Mouse (Mus musculus): Measurements from ENCODE around the gene Slc12a3.
A peak's percentile ranks its signal among the peaks of the same experiment; 100 is the strongest.

Gene Slc12a3

DNA sequence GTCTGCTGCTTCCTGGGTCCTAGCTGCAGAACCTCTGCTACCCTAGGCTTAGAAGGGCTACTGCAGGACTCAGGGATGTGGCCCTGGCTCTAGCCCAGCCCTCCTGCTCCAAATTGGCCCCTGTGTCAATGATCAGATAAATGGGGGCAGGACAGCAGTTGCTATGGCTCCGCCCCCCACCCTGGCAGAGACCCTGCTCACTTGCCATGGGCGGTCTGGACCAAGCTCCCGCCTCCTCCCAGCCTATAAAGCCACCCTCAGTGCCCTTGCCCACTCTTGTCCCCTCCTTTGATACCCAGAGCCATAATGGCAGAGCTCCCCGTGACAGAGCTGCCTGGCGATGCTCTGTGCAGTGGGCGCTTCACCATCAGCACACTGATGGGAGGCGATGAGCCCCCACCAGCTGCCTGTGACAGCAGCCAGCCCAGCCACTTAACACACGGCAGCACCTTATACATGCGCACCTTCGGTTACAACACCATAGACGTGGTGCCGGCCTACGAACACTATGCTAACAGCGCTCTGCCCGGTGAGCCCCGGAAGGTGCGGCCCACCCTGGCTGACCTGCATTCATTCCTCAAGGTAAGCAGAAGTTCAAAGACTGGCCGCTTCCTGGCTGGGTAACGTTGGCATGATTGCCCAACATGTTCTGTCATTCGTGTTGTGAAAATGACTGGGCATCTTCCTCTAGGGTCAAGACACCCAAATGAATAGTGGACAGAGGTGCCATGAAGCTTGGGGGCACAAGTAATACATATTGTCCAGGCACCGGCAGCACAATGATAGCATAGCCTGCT, at the start of gene Slc12a3:
Gene Slc12a3, plus strand, starts transcription at position 270 of the 797 bp plus-strand sequence.
- no peak for DNase-seq

DNA sequence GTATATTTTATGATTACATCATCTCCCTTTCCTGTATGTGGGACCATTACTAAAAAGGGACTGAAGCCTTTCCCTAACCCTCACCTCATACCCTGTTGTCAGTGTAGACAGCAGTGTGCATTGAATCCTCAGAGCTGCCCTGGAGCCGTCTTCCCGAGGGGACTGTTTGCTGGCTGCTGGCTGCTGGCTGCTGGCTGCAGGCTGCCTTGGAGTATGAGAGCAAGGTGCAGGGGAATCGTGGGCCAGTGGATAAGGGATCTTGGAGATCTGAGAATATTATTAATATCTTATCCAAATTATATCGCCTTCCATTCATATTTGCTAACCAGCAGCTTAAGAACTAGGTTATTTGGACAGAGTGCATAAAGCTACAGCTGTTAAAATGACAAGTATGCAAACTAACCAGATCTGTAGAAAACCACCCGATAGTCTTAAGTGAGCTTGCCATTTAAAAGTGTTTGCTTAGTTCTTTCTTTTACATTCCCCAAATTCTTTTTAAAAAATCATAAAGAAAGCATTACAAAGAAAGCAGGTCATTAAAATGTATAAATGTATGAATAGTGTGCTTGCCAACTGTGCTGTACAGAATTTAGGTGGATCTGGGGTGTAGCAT, 48.9 kb upstream of the Slc12a3 start:
- no peak for DNase-seq

DNA sequence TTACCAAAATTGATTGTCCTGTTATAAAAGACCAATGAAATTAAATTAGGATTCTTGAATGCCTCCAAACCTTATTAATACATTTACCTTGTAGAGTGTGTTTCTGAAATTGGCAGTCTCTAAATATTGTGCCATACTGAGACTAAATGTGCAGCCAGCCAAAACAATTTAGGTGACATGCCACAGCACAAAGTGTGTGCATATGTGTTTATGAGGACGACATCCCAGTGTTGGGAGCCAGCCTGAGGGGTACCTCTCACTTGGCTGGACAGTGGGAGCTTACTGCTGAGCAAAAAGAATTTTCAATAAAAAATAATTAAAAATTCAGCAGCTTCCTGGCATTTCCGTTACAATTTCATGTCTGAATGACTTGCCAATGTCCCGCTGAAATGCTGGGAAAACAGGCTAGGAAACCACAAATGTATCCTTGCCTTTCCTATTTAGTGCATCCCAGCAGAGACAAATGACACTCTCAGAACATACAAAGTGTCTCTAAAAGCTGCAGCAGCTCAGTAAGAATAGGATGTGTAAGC, 46.5 kb upstream of the Slc12a3 start:
- DNase-seq = peak; percentile 9 to 30

DNA sequence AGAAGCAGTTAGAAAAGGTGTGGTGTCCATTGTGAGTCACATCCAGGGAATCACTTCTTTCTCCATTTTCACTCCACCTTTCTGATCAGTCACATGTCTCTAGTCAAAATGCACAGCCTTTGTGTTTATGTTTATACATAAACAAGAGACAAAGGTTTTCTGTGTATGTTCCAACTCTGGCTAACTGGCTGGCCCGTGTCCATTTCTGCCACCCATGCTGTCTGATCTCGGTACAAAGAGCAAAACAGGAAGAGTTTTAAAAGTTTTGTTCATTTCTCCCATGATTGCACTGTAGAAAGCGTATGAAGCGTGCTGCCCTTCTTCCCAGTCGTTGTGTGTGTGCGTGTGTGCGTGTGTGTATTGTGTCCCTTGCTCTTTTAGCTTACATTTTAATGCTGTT, 44.8 kb upstream of the Slc12a3 start:
- DNase-seq = no peak

DNA sequence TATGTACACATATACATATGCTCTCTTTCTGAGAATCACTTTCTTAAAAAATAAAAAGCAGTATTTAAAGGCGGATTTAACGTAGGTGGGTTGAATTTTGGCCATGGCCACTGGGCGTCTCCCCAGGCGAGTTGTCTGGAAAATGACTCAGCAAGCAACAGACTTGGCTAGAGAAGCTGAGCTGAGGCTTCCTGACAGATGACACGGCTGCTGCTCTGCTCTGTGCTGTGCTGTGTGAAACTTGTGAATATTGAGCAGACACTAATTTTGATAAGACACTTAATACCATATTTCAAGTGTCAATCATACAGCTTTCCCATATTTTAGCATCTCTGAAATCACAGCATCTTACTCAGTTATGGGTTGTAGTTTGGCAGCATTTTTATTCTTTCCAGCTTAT, 38.4 kb upstream of the Slc12a3 start:
- DNase-seq = no peak

DNA sequence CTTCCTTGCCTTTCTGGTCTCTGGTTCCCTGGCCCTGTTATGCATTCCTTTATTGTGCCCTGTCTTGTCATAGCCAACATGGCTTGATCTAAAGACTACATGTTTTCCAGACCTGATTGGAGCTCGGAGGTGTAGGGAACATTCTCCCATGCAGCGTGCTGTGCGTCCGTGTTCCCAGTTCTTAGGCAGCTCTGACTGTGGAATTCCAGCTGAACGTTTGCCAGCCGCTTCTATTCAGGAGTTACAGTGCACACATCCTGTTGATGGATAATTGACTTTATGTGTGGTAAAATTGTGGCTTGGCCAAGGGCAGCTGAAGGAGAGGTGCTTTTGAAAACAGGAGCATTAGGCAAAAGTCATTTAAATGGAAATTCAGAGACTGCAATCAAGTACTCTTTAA, 36.9 kb upstream of the Slc12a3 start:
- DNase-seq = no peak

DNA sequence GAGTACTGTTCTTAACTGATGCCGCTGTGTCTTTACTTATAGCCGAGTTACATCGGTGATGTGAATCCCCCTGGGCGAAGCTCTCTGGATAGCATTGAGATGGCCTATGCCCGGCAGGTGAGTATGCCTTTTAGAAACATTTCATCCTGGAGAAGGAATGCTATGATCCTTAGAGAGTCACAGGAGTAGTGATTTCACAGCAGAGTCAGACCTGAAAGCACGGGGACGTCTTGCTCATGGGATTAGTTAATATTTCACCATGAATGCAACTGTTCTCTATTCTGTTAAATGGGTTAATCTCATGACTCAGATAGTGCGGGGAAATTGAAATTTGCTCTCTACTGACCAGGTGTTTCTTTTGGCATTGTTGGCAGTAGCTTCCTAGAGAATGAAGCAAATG, 36.4 kb upstream of the Slc12a3 start:
- DNase-seq = no peak

DNA sequence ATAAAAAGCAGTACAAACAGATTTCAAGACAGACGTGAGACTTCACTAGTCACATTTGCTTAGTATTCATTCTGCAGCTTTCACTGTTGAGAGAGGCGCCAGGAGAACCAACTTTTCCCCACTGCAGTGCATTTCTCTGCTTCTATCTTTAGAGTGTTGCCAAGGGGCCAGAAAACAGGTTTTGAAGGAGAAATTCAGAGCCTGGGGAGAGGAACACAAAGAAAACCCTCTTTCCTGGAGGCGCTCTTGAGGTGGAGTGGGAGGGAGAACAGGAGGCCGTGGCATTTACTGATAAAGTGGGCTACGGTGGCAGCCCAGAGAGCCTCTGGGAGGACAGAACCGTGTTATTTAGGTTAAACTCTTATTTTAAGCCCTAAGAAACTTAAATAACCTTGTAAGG, 33.3 kb upstream of the Slc12a3 start:
- DNase-seq = no peak

DNA sequence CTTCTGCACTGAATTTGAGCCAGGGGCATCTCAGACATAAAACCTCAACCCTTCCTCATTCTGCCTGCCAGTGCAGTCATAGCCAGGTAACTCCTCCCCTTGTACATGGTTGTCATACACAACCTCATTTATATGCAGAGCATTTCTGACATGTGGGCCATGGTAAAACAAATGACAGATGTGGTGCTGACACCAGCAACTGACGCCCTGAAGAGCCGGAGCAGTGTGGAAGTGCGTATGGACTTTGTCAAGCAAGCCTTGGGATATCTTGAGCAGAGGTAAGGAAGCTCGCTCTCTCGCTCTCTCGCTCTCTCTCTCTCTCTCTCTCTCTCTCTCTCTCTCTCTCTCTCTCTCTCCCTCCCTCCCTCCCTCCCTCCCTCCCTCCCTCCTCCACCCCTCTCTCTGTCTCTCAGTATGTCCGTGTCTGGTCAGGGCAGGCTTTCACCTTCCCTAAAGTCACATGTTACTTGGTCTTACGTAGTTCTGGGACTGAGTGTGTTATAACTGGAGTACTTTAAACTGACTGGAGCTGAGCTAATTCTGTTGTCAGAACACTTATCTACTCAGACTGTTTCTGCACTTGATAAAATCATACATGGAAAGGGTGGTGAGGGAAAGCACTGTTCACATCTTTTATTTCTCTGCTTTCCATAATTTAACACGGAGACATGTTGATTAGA, 32.5 kb upstream of the Slc12a3 start:
- no peak for DNase-seq

DNA sequence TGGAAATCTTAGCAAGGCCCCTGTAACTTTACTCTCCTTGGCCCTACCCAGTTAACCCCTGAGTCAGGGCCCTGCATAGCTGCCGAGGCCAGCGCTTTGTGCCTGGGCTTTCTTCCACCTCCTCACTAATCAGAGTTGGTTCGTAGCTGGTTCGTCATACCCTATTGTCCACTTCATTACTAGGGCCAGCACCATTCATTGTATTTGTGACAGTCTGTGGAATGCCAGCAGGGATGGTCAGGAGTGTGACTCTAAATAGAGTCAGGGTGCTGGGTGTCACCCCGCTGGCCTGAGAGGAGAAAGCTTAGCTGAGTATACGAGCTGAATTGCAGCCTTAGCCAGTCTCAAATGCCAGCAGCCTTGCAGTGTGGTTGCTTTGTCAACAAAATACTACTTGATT, 31.9 kb upstream of the Slc12a3 start:
- no peak for DNase-seq

DNA sequence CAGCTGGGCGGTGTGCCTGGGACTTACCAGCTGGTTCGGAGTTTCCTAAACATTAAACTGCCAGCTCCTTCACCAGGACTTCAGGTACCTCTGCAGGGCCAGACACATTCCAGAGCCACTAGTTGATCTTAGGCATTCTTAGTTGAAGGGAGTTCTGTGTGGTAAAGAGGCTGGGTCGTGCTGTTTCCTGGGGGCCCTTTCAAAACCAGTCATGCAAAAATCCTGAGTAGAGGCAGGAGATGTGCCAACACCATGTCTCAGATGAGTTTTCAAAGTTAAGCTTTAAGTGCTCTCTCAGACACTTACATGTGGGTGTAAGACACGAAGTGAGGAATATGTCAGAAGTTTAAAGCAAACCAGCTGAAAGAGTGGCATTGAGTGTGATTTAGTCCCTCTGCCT, 28.2 kb upstream of the Slc12a3 start:
- DNase-seq = no peak

DNA sequence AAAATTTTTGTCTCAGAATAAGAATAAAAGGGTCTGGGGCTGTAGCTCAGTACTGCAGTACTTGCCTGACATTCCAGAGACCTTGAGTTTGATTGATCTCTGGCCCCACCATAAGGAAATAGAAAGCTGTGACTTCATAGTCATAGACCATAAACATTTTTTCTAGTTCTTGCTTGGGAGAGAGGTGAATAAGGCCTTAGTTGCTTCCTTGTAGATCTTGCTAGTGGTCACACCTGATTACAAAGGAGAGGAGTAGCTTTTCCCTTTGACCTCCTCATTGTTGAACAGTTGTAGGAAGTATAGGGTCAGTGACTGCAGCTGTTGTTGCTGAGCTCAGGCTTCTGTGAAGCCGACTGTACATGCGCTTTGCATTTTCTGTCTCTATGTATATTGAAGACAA, 24.6 kb upstream of the Slc12a3 start:
- no peak for DNase-seq

DNA sequence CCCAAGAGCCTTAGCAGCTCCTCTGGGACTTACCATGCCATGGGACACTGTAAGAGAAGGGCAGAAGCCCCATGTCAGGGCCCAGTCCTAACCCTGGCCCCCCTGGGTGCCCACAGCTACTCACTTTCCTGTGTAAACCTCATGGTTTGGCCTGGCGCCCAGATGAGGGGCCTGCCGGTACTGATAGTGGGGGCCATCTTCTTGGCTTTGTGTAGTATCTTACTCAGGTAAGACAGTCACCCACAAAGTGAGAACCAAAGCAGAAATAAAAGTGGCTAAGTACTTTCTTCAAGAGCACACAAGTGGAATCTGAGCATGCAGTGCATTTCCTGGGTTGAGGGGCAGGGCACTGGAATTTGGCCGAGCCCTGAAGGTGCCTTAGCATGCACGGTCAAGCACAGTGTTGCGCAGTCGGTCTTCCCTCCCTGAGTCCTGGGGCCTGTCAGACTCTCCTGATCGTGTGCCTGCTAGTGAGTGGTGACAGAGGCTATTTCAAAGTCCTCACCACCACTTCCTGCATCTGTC, 21.9 kb upstream of the Slc12a3 start:
- DNase-seq = no peak

DNA sequence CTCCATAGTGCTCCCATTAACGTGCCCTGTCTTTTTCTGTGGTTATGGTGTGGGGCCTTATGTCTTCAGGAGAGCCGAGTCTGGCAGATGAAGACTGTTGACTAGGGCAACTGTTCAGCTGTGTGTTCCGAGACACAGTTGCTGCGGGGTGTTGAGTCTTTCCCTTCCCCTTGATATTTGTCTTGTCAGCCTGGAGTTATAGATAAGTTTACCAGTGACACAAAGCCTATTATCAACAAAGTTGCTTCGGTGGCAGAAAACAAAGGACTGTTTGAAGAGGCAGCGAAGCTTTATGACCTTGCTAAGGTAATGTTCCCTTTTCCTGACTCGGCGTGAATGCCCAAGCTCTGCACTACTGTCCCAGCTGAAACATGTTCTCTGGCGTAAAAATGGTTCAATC, 21.3 kb upstream of the Slc12a3 start:
- DNase-seq = no peak

DNA sequence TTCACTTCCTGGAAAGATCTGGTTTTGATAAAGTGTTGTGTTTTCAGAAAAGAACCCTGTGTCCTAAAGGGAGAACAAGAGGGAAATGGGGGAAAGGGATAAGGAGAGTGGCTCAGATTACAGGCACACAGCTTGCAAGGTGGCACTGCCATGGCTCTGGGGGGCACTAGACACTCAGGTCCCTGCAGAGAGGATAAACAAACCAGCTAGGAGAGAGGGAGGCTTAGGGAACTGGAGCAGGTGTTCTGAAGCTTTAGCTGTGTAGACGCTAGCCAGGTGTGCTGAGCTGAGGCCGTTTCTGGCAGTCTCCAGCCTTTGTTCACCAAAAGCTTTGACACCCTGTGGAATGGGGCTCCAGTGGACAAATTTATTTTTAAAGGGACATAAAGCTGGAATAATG, 14.9 kb upstream of the Slc12a3 start:
- DNase-seq = no peak

DNA sequence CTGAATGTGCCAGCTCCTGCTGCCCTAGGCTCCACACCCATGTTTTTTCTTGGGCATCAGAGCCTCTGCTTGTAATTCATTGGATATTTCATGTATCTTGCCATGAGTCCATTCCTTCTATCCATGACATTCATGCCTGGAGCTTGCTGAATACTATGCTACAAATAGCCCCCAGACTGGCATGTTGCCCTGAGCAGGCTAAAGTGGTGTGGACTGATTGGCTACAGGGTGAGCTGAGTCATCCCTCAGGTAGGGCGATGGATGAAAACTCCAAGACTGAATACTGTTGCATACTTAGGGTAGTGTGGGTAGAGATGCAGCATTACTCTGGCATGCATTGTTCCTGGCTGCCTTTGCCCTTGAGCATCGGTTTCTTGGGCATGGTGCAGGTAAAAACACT, 11.8 kb upstream of the Slc12a3 start:
- DNase-seq = no peak

DNA sequence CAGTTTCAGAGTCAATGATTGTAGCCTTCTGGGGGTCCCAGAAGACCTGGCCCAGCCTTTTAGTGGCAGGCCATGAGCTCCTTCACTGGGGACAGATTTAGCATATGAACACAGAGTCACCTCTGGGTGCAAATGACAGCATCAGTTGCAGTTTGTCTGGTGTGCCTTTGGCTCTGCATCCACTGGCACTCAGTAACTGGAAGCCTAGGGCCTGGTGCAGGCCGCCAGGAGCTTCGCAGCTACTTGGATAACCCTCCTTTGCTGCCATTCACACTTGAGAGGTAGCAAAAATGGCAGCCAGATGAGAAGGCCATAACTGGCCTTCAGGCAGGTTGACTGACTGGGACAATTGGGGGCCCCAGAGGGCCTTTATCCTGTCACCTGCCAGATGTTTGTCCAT, 11.3 kb upstream of the Slc12a3 start:
- DNase-seq = no peak

DNA sequence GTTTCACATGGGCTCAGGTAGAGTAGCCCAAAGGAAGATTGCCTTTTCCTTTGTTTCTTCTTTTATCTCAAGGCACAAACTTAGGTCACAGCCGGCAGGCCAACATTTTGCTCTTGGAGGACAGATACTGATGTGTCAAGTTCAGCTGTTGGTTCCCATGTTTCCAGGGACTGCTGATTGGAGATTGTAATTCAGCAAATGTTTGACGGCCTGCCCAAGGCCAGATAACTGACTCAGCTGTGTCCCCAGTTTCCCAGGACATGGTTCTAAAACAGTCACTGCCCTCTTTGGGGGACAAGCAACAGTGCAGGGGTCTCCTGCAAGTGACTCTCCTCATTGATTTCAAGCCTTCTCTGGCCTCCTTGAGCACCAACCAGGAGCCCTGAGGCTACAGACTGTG, 9.0 kb upstream of the Slc12a3 start:
- no peak for DNase-seq

DNA sequence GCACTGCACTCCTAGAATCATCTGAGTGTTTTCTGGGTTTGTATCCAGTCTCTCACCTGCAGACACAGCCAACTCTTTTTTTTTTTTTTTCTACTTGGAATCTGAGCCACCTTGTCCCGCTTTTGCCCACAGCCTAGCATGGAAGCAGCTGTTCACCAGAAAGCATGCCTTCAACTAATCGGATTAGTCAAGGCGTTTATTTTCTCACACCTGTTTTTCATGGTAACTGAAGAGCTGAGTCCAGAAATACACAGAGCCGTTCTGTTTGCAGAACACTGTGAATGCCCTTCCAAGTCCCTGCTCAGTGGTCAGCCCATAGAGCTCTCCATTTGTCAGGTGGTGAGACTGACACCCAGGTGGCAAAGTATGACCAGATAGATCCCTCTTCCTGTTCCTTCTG, 6.9 kb upstream of the Slc12a3 start:
- DNase-seq = no peak

DNA sequence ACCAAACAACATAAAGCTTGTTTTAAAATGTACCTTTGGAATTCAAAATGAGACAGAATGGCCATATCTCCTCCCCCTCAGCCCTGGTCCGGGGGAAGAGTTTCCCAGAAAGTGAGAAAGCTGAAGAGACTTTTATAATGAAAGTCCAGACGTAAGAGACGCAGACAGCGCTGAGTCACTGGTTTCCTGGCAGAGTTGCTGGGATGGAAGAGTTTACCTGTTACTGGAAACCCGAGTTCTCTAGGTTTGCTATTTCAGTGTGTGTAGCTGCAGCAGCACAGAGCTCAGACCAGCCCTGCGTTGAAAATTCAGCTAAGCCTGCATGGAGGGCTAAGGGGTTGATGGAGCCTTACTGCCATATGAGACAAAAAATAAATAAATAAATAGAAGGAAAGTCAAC, 6.0 kb upstream of the Slc12a3 start:
- no peak for DNase-seq

DNA sequence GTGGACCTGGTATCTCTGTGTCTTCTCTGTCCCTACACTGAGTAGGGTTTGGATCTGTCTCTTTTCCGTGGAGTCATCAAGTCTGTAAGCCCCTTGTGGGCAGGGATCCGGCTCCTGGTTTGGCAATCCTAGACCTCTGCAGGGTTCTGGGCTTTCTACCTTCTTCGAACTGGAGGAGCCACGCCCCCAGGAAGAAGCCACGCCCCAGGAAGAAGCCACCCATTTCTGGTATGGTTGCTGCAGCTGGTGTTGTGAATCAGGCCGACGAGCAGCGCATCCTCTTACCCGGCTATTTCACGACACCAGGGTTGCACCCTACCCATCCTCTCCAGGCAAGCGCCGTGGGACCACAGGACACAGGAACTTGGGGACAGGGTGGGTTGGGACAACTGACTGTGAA, 4.9 kb upstream of the Slc12a3 start:
- DNase-seq = no peak

DNA sequence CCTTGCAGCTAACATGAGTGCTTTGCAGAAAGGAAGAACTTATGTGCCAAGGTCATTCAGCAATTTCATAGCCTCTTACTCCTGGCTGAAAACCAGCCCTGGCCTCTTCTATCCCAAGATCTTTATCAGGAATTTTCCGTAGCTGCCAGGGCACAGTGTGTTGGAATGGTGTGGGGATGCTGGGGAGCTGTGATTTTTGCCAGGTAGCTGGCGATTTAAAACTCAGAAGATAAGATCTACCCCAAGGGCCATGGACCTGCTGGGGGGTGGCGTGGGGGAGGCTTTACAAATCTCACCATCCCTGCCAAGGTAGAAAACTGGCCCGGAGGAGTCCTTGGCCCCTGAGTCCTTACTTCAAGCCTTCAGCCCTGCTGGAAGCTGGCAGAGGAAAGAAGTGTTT, 3.0 kb upstream of the Slc12a3 start:
- DNase-seq = no peak

DNA sequence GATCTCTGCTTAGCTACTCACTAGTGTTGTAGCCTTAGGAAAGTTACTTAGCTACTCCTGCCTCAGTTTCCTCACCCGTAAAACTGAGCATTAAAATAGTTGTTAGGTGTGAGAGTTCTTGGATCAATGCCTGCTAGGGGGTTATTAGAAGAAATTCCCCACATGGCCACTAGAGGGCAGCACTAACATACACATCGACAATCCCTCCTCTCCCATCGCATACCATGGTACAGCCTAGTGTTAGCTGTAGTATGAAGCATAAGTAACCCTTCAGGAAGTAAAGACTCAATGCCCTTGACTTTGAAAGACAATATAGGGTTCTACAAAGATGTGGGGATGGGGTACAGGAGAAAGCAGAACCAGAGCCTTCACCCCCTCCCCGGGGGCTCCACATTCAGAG, 1.7 kb downstream of the Slc12a3 start:
- peak in 1 of 2 experiments; percentile 37 for DNase-seq

DNA sequence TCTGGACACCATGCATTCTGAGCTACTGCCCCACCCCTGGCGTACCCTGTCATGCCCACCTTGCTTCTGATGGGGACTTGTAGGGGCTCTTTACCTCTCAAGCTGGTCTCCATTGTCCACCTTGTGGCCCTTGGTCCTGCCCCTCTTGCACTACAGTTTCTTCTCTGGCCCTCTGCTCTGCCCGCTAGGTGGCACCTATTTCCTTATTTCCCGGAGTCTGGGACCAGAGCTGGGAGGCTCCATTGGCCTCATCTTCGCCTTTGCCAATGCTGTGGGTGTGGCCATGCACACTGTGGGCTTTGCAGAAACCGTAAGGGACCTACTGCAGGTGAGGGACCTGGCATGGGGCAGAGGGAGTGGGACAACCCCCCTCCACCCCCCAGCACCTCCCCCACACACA, 4.3 kb downstream of the Slc12a3 start:
- DNase-seq = no peak

Data from cerebellum, postnatal 36 days (tissue).